Mouse (Mus musculus) heart, postnatal 0 days (tissue): Measurements from ENCODE around the gene Insig1. TPM values are rescaled to one million over a fixed set of nuclear protein-coding genes. Genes with fewer than 3 reads are reported as not detected.
A peak's percentile ranks its signal among the peaks of the same experiment; 100 is the strongest.

Experiments
- ATAC-seq: fragments of 200-750 bp; cut with Nextera tagmentation; 2 replicates; pipeline ENCODE4 v1.8.0; 2017; ENCODE audit warnings: low read depth, moderate number of reproducible peaks, moderate library complexity; ENCODE audit not compliant: insufficient read depth
- DNase-seq: peaks from one replicate; pipeline ENCODE4 v3.0.0-alpha.2; 2016; ENCODE audit warnings: low spot score
- H3K27ac ChIP-seq: fragments of 300-500 bp; sonication (generic); 2 replicates; pipeline ENCODE4 v1.5.1; 2014; ENCODE audit warnings: low read depth, mild to moderate bottlenecking
- H3K27me3 ChIP-seq: fragments of 300-500 bp; sonication (generic); 2 replicates; pipeline ENCODE4 v1.6.1; 2014; ENCODE audit warnings: low read length, mixed read lengths; ENCODE audit not compliant: control insufficient read depth, insufficient read depth
- H3K36me3 ChIP-seq: fragments of 300-500 bp; sonication (generic); replicated peaks from 2 replicates; pipeline ENCODE4 v1.6.1; 2014; ENCODE audit warnings: low read length, mixed read lengths; ENCODE audit not compliant: control insufficient read depth, insufficient read depth
- H3K4me1 ChIP-seq: fragments of 300-500 bp; sonication (generic); 2 replicates; pipeline ENCODE4 v1.6.1; 2014; ENCODE audit warnings: antibody characterized with exemption; ENCODE audit not compliant: control insufficient read depth, insufficient read depth
- H3K4me2 ChIP-seq: fragments of 300-500 bp; sonication (generic); 2 replicates; pipeline ENCODE4 v1.6.1; 2014; ENCODE audit warnings: low read depth, mild to moderate bottlenecking, low read length, moderate library complexity
- H3K4me3 ChIP-seq: fragments of 300-500 bp; sonication (generic); 2 replicates; pipeline ENCODE4 v1.5.1; 2014; ENCODE audit warnings: low read depth, low read length
- H3K9ac ChIP-seq: fragments of 300-500 bp; sonication (generic); replicated peaks from 2 replicates; pipeline ENCODE4 v1.6.1; 2014; ENCODE audit warnings: low read depth, low read length, mixed read lengths
- H3K9me3 ChIP-seq: fragments of 300-500 bp; sonication (generic); replicated peaks from 2 replicates; pipeline ENCODE4 v1.6.1; 2016; ENCODE audit warnings: low read length; ENCODE audit not compliant: control insufficient read depth
- CTCF ChIP-seq: IDR thresholded peaks from 2 replicates; pipeline ENCODE4 v1.5.1; 2016; ENCODE audit warnings: antibody characterized with exemption, control low read depth, low read depth
- EP300 ChIP-seq: IDR thresholded peaks from 2 replicates; pipeline ENCODE4 v1.6.1; 2016; ENCODE audit warnings: antibody characterized with exemption, low read depth
- WGBS: fragments of 180-500 bp; shearing (Covaris S2); extraction: QIAGEN DNeasy Blood & Tissue Kit; methylation state at CpG from one replicate; pipeline ENCODE4 v1.1.7; 2014; 5-methylcytosine and 5-hydroxymethylcytosine counted together
- polyA plus RNA-seq: library from polyadenylated mRNA; unstranded; fragments of >200 nt; fragmentation: Nextera tagmentation; extraction: Ambion mirVana; gene quantifications from 2 replicates; pipeline ENCODE4 v1.2.1, GENCODE M21; 2015
- total RNA-seq: library from RNA; depleted of rRNA; stranded (reverse); fragments of >200 nt; gene quantifications from 2 replicates; pipeline ENCODE4 v1.2.3, GENCODE M21; 2014; ENCODE audit warnings: low replicate concordance

Gene Insig1
- total and polyA plus RNA-seq, 2 experiments from 2014 or later = 22.6 to 57.2 TPM

- Histone ChIP-seq H3K36me3 (no peaks in the 10 kb centered on the region), H3K9me3 (no peaks in the 10 kb centered on the region), H3K27ac (no peak overlapping the region), H3K4me2 (no peak overlapping the region), H3K27me3 (no peaks in the 10 kb centered on the region), H3K9ac (no peak overlapping the region), H3K4me3 (no peak overlapping the region), H3K4me1 (no peaks in the 10 kb centered on the region)
- no peak for ATAC-seq
- DNase-seq = no peak
- 57% methylated on average over 1 of the region's 1 CpGs for WGBS
- TF ChIP-seq EP300 = no peak
- peak; percentile 50 for TF ChIP-seq CTCF
Measured at GRCm38 (mm10) chr5:28090547-28090946, 19.4 kb downstream of the Insig1 start.

DNA sequence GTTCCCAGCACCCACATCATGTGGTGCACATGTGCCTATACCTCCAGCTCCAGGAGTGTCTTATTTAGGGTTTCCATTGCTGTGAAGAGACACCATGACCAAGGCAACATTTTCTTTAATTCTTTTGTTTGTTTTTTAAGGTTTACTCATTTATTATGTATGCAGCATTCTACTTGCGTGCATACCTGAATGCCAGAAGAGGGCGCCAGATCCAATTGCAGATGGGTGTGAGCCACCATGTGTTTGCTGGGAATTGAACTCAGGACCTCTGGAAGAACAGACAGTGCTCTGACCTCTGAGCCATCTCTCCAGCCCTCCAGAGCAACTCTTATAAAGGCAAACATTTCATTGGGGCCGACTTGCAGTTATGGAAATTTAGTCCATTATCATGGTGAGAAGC is 21.2 kb downstream of the Insig1 start:
- no peak for TF ChIP-seq EP300
- DNase-seq (no peak), ATAC-seq (no peak)
- Histone ChIP-seq H3K4me1 (no peaks in the 10 kb centered on the region), H3K4me3 (no peak overlapping the region), H3K9me3 (no peaks in the 10 kb centered on the region), H3K4me2 (no peak overlapping the region), H3K27ac (no peak overlapping the region), H3K27me3 (no peaks in the 10 kb centered on the region), H3K36me3 (no peaks in the 10 kb centered on the region), H3K9ac (no peak overlapping the region)
- 75% methylated on average over 3 of the region's 3 CpGs for WGBS

DNA sequence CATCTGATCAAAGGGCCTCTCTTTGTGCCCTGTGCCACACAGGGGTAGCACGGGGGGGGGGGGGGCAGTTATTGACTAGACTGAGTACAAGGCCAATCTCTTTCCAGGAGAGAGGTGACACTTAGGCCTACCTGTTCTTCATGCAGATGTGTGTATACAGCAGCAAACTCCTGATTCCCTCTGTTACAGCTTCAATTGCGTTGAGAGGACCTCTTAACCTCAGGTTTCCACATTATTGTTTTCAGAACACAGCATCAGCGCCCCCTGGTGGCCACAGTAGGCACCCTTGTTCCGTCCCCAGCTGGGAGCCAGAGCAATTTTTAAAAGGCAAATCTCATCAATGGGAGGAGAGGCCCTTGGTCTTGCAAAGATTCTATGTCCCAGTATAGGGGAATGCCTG is 22.7 kb downstream of the Insig1 start:
- TF ChIP-seq CTCF (peak; percentile 88), EP300 (no peak)
- Histone ChIP-seq H3K4me1 (no peaks in the 10 kb centered on the region), H3K27me3 (no peaks in the 10 kb centered on the region), H3K27ac (no peak overlapping the region), H3K9ac (no peak overlapping the region), H3K4me3 (no peak overlapping the region), H3K36me3 (no peaks in the 10 kb centered on the region), H3K9me3 (no peaks in the 10 kb centered on the region), H3K4me2 (no peak overlapping the region)
- peak; percentile 29 for DNase-seq
- 28% methylated on average over 4 of the region's 4 CpGs for whole genome bisulfite sequencing
- peak; percentile 33; the same call in 1 of the 2 replicates for ATAC-seq

DNA sequence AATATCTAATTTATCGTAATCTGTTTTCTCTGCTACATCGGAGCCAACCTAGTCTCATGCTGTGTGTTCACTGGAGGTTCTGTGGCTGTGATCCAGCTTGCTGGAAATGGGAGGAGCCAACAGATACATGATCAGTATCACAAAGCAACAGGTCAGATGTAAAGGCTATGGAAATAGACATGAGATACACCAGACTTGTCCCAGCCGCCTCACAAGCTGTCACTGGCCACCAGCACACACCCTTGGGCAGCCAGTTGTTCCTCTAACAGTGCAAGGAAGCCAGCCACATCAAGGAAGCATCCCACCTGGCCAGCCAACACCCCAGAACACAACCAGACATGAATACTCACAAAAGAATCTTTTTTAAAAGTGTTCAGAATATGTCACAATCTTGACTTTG is 23.2 kb downstream of the Insig1 start:
- H3K27me3 ChIP-seq = no peaks in the 10 kb centered on the region
- no peak overlapping the region for H3K27ac ChIP-seq
- H3K36me3 ChIP-seq = no peaks in the 10 kb centered on the region
- TF ChIP-seq CTCF (no peak), EP300 (no peak)
- no peak overlapping the region for H3K4me2 ChIP-seq
- no peak overlapping the region for H3K4me3 ChIP-seq
- no peak for DNase-seq
- no peaks in the 10 kb centered on the region for H3K4me1 ChIP-seq
- 57% methylated on average over 3 of the region's 3 CpGs for WGBS
- H3K9ac ChIP-seq = no peak overlapping the region
- no peaks in the 10 kb centered on the region for H3K9me3 ChIP-seq
- ATAC-seq = no peak

DNA sequence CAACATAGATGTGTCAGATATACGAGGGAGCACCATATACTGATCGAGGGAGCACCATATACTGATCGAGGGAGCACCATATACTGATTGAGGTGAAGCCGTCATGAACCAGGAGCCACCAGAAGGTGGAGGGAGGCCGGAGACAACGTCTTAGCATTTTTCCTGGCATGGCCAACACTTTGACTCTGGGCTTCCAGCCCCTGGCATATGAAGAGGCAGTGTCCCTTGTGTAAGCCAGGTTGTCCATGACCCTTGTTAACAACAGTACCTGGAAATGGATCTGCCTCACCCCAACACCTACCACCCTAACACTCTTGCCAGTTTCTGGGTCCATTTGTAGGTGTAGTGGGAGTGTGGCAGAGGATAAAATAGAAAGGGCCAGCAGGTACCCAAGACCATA is 23.7 kb downstream of the Insig1 start:
- no peak for TF ChIP-seq EP300
- TF ChIP-seq CTCF = no peak
- Histone ChIP-seq H3K9ac (no peak overlapping the region), H3K27me3 (no peaks in the 10 kb centered on the region), H3K27ac (no peak overlapping the region), H3K9me3 (no peaks in the 10 kb centered on the region), H3K4me3 (no peak overlapping the region), H3K4me2 (no peak overlapping the region), H3K4me1 (no peaks in the 10 kb centered on the region), H3K36me3 (no peaks in the 10 kb centered on the region)
- 60% methylated on average over 6 of the region's 6 CpGs for WGBS
- no peak for ATAC-seq
- no peak for DNase-seq

DNA sequence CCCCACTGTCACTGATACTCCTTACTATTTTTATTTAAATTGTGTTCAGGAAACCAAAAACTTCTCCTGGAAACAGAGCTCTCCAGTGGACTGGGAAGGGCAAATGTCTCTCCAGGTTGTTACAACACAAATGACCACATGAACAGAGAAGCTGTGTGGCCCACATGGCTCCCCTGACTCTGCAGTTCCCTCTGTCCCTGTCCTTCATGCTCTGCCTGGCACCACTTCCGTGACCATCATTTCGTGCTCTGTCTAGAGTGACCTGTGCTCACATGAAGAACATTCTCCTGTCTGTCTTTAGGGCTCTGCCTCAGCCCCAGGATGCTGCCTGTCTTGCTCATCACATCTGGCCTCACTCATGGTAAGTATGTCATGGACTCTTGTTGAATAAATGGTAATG is 24.5 kb downstream of the Insig1 start:
- no peaks in the 10 kb centered on the region for H3K9me3 ChIP-seq
- ATAC-seq (no peak), DNase-seq (no peak)
- no peak overlapping the region for H3K4me3 ChIP-seq
- 61% methylated on average over 2 of the region's 2 CpGs for WGBS
- no peak overlapping the region for H3K27ac ChIP-seq
- H3K4me2 ChIP-seq = no peak overlapping the region
- H3K4me1 ChIP-seq = no peaks in the 10 kb centered on the region
- no peak for TF ChIP-seq CTCF
- TF ChIP-seq EP300 = no peak
- H3K36me3 ChIP-seq = no peaks in the 10 kb centered on the region
- no peaks in the 10 kb centered on the region for H3K27me3 ChIP-seq
- H3K9ac ChIP-seq = no peak overlapping the region
